Mouse (Mus musculus): Measurements from ENCODE around the gene Cmtm7. TPM values are rescaled to one million over a fixed set of nuclear protein-coding genes. Genes with fewer than 3 reads are reported as not detected.

Gene Cmtm7
- 115 and 209 TPM in 2 replicates for polyA plus RNA-seq (2015; fragmentation: Nextera tagmentation; extraction: Ambion mirVana)

GRCm38 (mm10) chr9:114781526-114782212 lies at the start of gene Cmtm7:
Gene Cmtm7 (minus strand): TSS chr9:114781856.

GRCm38 (mm10) chr9:114731011-114731755 lies 50.5 kb downstream of the Cmtm7 start, which contains the start of gene Cmtm6:
Gene Cmtm6 (plus strand): TSS chr9:114731116.

Other genes with a start within 250 kb of the Cmtm7 start
- gene Trim71, start 217.5 kb downstream of the Cmtm7 start, polyA plus RNA-seq (2015; fragmentation: Nextera tagmentation; extraction: Ambion mirVana) = 0.05 and 0.06 TPM in 2 replicates
- 32.4 and 44.9 TPM in 2 replicates for gene Cnot10, start 141.7 kb downstream of the Cmtm7 start, polyA plus RNA-seq (2015; fragmentation: Nextera tagmentation; extraction: Ambion mirVana)
- gene Dync1li1, start 93.1 kb downstream of the Cmtm7 start, polyA plus RNA-seq (2015; fragmentation: Nextera tagmentation; extraction: Ambion mirVana) = 49.0 and 51.6 TPM in 2 replicates
- gene Cmtm6, start 50.7 kb downstream of the Cmtm7 start, polyA plus RNA-seq (2015; fragmentation: Nextera tagmentation; extraction: Ambion mirVana) = 38.8 and 64.7 TPM in 2 replicates
- 18.4 and 28.9 TPM in 2 replicates for gene Cmtm8, start 62.3 kb upstream of the Cmtm7 start, polyA plus RNA-seq (2015; fragmentation: Nextera tagmentation; extraction: Ambion mirVana)
- gene Gpd1l, start 152.1 kb upstream of the Cmtm7 start, polyA plus RNA-seq (2015; fragmentation: Nextera tagmentation; extraction: Ambion mirVana) = 13.2 and 16.3 TPM in 2 replicates
- 1.8 and 2.4 TPM in 2 replicates for gene Osbpl10, start 196.7 kb upstream of the Cmtm7 start, polyA plus RNA-seq (2015; fragmentation: Nextera tagmentation; extraction: Ambion mirVana)
- 1,184 and 1,296 TPM in 2 replicates for gene Rps27rt, start 200.9 kb upstream of the Cmtm7 start, polyA plus RNA-seq (2015; fragmentation: Nextera tagmentation; extraction: Ambion mirVana)

Measured in adrenal gland, postnatal 0 days (tissue).